Mouse (Mus musculus) A20 (cell line): ENCODE measurements around the gene Acaa1b.

Experiments used
- DNase-seq: peaks from one replicate; pipeline ENCODE4 v3.0.0-alpha.2; 2011; ENCODE audit warnings: low read depth, low spot score

Acaa1b gene

DNA sequence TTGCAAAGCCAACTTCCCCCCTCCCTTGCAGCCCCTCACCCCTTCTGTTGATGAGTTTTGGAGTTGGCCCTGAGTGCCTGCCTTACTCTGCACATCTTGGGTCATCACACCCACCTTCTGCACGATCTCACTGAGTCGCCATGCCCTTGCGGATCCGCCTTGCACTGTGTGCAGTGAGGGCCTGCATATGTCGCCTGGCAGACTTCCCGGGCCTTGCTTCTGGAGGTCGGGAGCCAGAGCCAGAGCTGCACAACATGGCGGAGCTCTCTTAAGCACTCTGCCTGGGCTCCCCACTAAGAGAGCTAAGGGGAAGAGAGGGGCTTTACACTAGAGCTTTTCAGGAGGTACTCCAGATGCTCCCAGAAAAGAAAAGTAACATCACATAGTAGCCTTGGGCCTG is 12.2 kb downstream of the Acaa1b start:
- DNase-seq: no peak

- DNase-seq: no peak
Observed at GRCm38 (mm10) chr9:119143372-119143771, 13.5 kb downstream of the Acaa1b start.

DNA sequence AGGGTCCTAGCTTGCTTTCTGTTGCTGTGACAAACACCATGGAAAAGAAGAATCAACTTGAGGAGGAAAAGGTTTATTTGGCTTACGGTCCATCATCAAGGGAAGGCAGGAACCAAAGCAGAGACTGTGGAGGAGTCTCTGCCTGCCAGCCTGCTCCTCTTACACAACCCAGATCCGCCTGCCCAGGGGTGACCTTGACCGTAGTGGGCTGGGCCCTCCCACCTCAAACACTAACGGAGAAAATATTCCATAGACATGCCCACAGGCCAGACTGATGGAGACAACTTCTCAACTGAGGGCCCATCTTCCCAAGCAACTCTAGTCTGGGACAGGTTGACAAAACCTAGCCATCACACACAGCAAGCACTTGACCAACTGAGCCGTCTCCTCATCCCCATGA is 14.8 kb downstream of the Acaa1b start:
- DNase-seq: no peak

- DNase-seq: no peak
Observed at GRCm38 (mm10) chr9:119138836-119139235, 18.1 kb downstream of the Acaa1b start.

DNA sequence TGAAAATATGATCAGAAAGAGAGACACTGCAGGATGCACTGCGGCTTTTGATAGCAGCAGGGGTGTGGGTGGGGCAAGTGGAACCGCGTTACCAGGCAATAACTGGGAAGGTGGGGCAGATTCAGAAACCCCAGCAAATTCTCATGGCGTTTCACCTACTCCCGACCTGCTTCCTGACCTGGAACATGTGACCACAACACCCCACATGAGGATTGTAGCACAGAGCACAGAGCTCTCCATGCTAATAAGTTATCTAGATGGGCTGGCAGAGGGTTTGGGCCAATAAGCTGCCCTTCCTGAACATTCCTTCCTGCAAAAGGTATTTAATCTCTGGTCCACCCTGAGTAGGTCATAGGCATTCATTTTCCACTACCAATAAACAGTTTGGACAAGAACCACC is 26.2 kb downstream of the Acaa1b start:
- DNase-seq: no peak

DNA sequence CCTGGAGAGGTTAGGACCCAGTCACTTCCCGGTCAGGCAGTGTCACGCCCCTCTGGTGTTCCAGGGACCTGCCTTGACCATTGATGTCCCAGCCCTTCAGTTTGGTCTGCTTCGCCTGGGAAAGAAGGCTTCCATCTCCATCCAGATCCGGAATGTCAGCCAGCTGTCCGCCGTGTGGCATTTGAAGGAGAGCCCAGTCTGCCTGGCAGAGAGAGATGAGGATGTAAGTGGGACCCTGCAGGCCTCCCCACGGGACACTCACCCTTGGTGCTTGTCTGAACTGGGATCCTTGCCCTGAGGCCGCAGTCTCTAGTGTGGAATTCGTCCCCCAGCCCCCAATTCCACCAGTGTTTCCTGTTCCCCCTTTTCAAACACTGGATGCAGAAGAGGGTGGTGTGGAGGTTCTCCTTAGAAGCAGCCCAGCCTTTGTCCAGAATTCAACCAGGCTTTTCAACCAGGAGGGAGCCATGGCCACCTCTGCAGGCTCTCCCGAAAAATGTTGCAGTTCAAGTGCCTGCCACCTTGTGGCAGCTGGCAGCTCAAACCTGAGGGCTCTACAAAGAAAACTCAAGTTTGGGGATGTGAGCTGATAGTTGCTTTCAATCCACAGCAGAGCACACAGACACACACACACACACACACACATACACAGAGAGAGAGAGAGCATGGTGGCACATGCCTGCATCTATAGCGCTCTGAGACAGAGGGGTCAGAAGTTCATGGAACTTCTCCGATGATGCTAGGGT is 28.3 kb downstream of the Acaa1b start:
- no peak for DNase-seq

DNA sequence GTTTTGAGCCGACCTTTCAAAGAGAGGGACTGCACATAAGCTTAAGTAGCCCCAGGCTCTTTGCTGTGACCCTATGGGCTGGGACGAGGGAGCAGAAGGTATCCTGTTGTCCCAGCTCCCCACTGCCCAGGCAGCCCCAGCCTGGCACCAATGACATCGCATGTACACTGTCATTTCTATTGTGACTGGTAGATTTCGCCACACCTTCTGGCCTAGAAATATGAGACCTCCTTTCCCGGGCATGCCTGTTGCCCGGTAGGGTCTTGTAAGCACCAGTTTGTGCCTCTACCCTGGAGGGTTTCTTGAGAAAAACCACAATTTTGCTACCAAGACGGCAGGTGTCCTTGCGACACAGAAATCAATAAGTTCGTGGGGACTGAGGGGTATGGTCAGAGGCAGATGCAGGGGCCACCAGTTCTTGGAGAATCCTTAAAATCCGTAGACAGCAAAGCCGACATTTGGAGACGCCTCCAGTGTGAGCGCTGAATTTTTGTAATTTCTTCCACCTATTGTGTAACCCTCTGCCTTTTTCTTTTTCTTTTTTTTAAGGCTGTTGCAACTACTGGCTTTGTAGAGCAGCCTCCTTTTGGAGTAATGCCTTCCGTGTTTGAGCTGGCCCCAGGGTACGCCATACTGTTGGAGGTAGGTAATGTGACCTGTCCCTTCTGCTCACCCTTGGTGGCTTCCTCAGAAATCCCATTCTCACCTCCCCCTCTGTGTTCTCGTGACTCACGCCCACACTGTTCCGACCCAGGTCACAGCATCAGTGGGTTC is 34.1 kb downstream of the Acaa1b start:
- DNase-seq: no peak

GRCm38 (mm10) chr9:119120168-119120560 is 36.7 kb downstream of the Acaa1b start:
- no peak for DNase-seq

- DNase-seq: peak; percentile 6
Observed at GRCm38 (mm10) chr9:119119409-119120167, 37.3 kb downstream of the Acaa1b start.

- DNase-seq: no peak
Observed at GRCm38 (mm10) chr9:119114911-119115310, 42.0 kb downstream of the Acaa1b start.

GRCm38 (mm10) chr9:119110640-119111039 is 46.3 kb downstream of the Acaa1b start:
- no peak for DNase-seq

DNA sequence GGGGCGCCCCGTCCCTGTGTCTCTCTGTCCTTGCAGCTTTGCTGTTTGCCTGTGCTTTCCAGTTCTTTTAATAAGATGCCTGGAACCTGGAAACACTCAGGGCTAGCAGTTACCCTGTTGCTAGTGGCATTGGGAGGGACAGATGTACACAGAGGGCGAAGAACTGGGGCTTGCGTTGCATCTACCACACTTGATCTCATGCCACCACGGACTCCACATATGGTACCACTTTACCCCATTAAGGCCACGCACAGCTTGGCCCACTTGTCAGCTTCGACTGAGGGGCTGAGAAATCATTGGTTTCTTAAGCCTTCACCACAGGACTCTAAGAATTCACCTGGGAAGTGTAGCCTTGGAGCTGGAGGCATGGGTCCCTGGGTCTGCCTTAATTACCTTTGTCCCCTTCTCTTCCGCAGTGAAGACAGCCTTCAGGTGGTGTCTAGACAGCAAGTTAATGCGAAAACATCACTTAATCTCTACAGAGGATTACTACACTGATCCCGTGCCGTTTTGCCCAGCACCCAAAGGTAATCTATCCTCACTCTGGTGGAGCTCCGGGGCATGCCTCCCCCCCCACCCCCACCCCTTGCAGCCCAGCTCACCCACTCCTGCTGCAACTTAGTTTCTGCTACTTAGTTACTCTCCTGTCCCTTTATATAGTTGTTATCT is 47.1 kb downstream of the Acaa1b start:
- DNase-seq: no peak

- peak; percentile 52 for DNase-seq
Observed at GRCm38 (mm10) chr9:119107566-119107965, 49.3 kb downstream of the Acaa1b start.

GRCm38 (mm10) chr9:119102783-119103113 is 54.1 kb downstream of the Acaa1b start:
- no peak for DNase-seq

DNA sequence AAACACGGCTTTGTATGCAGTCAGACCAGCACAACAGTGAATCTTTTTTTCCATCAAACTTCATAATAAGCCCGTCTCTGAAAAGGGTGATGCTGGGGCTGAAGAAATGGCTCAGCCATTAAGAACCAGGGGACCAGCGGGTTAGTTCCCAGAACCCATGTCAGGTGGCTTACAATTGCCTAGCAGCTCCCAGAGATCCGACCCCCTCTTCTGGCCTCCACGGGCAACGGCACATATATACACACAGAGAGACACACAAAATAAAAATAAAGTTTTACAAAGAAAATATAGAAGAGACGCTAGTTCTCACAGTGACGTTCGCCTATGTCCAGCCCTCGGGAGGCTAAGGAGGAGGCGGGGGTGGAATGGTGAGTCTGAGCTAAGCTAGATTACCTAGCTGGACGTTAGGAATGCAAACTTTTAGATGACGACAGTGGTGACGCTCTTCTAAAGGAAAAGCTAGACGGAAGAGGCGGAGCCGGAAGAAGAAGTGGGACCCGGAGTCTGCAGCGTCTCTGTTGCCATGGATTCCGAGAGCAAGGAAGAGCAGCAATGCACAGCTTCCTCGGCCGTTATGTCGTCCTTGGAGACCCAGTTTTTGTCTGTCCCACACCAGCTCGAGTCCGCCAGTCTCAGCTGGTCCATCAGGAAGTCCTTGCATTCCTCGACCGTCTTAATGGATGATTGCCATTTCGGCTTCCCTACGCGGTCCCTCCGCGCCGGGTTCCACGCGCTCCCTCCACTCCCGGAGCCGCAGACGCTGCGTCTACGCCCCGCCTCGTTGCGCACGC is 54.7 kb downstream of the Acaa1b start, which contains the start of gene Dlec1:
TSS of gene Dlec1 (plus strand) at position 487 of the 791 bp plus-strand sequence.
- DNase-seq: peak; percentile 45

DNA sequence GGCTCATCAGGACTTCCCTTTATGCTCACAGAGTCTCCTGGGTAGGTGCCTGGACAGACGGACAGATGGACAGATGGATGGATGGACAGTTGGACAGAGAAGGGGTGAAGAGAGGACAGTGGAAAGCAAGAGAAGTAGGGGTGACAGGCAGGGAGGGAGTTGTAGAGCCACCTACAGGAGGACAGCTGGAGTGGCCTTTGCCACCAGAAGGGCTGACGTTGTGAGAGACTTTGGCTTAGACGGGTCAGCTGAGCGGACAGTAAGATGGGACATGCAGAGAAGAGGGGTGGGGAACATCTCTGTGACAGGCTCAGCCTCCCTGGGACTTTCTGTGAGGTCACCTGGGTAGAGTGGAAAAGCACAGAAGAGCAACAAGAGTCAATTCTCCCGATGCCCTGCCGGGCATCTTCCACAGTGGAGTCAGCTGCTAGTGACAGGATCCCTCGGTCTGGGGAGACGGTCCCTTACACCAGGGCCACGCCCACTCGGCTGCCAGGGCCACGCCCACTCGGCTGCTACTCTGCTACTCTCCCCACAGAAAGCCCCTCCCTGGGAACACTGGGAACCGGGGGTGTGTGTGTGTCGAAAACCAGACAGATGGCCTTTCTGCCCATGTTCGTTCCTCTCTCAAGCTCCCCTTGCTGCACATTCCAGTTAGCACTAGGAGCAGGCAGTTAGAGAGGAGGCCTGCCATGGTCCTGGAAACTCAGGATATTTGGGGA is 56.6 kb downstream of the Acaa1b start:
- no peak for DNase-seq
